Mouse (Mus musculus) bone marrow macrophage, adult 2 months (primary cell): Measurements from ENCODE around the gene Capn11.

Source experiments
- CTCF ChIP-seq: IDR thresholded peaks from 2 replicates; pipeline ENCODE4 v1.5.1; 2012; ENCODE audit warnings: low read depth, mild to moderate bottlenecking, low read length, moderate library complexity
- POLR2A ChIP-seq: IDR thresholded peaks from 2 replicates; pipeline ENCODE4 v1.6.1; 2012; ENCODE audit warnings: mild to moderate bottlenecking, low read depth, low read length, borderline replicate concordance

GRCm38 (mm10) chr17:45580958-45581477 lies 78.1 kb downstream of the Capn11 start:
- no peak for TF ChIP-seq POLR2A
- TF ChIP-seq CTCF: no peak
